Mouse (Mus musculus) frontal cortex, adult 2 months (tissue): ENCODE data around the gene Mag. TPM values are rescaled to one million over a fixed set of nuclear protein-coding genes. Genes with fewer than 3 reads are reported as not detected.
"Not testable (repeated sequence)": the region's sequence is repeated elsewhere in the genome, so short reads cannot be mapped to it uniquely, and the experiment has no call there.

Experiments used
- DNase-seq, 2 experiments: peaks; one replicate each; pipeline ENCODE4 v3.0.0; 2022; ENCODE audit warnings: low spot score in 1 of 2; ENCODE audit errors: extremely low spot score in 1 of 2
- polyA plus RNA-seq: library from polyadenylated mRNA; depleted of rRNA; stranded (reverse); fragments of >200 nt; gene quantifications from 2 replicates; pipeline ENCODE4 v1.2.3, GENCODE M21; 2012; rRNA removed

Gene Mag
- polyA plus RNA-seq, result 208 and 271 TPM in 2 replicates

DNA sequence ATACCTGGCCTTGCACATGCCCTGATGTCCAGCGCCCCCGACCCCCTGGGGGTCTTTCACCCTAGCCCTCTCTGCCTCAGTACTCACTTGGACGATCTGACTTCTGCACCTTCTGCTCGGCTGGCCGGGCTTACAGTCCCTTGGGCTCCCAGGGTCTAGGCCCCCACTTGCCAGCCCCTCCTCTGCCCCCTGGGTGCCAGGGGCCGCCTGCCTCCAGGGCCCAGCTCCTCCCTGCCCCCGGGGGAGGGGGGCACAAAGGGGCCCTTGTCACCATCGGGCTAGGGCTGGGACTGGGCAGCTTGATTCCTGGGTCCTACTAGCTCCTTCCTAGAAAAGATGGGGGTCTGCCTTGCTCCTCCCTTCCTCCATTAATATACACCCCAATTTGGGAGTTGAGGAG, at the start of gene Mag:
Gene Mag (minus strand): TSS at position 142 of the 400 bp plus-strand sequence.
- DNase-seq, result peak in 1 of 2 experiments; percentile 7

- DNase-seq, result no peak
These were observed 49.7 kb upstream of the Mag start for GRCm38 (mm10) chr7:30964366-30964765.

DNA sequence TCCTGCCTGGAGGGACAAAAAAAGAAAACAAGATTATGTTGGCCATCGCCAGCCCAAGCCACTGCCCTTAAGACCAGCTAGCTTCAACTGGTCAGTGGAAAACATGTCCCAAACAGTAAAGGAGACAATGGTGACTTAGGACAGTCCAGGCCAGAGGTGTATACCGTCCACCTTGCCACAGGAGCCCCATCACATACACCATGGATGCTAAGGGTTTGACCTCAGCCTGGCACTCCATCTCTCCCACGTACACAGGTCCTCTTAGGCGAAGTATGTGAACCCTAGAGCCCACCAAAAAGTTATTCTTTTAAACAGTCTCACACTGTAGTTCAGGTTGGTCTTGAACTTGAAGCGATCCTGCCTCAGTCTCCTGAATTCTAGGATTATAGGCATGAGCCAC, 48.2 kb upstream of the Mag start:
- no peak for DNase-seq

DNA sequence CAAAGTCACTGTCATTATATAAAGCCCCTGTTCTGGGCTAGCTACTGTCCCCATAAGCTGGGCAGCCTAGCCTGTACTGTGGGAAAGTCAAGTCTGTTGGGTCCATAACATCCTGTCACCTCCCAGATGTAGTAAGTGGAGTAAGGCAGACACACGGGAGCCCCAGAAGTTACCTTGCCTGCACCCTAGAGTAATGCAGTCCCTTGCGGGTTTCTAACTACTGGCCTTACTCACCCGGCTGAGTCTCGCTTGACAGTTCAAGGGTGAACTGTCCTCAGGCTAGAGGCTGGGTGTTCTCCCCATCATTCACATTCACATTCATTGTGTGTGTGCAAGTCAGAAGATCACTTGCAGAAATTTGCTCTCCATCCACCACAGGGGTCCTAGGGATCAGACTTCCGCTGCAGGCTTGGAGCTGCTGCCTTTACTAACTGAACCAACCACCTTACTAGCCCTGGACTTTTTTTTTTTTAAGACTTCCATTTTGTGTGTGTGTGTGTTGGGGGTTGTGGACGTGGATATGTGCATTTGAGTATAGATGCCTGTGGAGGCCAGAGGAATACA, 45.2 kb upstream of the Mag start:
- DNase-seq, result no peak

GRCm38 (mm10) chr7:30958866-30959487, 44.3 kb upstream of the Mag start:
- DNase-seq, result no peak

DNA sequence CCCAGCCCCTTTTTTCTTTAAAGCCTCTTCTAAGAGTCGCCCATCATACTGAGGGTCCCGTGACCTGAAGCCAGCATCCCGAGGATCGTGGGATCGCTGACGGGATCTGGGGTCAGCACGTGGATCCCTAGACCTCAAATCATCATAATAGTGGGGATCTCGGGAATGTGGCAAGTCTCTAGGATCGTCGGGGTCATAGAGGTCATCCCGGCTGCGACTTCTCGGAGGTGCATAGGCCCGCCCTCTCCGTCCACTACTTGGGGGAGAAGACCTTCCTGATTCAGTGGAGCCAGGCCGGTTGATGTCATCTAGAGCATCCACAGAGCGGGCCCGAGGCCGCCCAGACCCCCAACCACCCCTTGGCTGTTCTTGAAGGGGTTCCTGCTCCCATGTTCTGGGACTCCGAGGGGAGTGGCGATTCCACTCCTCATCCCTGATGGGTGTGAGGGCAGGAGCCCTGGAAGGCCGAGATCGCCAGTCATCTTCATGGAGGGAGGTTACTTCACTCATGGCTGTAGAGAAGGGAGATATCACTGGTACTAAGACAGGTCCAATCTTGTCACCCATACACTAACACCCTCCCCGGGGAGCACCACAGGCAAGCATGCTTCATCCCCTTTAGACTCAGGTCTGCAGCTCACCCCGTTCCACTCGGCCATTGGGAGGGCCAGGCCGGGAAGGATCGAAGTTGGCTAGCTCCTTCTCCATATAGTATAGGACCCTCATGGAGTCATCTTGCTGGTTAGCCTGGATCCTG, 43.6 kb upstream of the Mag start:
- no peak for DNase-seq

- DNase-seq, result peak; percentile 79 to 90
These were observed 42.7 kb upstream of the Mag start for GRCm38 (mm10) chr7:30957367-30957783.

GRCm38 (mm10) chr7:30956756-30957366, 42.2 kb upstream of the Mag start, which contains the start of gene Usf2:
TSS of gene Usf2 (minus strand) at chr7:30956803.
- peak in 1 of 2 experiments; percentile 81 for DNase-seq

DNA sequence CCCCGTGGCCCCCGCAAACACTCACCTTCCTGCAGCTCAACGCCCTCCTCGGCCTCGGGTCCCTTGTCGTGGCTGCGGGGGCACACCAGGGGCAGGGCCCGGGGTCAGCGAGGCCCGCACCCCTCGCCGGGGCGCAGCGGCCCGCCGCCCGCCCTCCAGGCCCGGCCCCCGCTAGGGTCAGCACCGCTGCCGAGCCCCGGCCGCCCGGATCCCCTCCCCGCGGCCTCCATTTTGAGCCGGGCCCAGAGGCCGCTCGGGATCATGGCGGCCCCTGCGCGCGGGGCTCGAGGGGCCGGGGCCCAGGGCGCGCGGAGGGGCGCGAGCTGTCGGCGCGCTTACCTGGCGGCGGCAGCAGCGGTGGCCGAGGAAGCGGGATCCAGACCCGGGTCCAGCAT, 41.7 kb upstream of the Mag start:
- DNase-seq, result no peak

DNA sequence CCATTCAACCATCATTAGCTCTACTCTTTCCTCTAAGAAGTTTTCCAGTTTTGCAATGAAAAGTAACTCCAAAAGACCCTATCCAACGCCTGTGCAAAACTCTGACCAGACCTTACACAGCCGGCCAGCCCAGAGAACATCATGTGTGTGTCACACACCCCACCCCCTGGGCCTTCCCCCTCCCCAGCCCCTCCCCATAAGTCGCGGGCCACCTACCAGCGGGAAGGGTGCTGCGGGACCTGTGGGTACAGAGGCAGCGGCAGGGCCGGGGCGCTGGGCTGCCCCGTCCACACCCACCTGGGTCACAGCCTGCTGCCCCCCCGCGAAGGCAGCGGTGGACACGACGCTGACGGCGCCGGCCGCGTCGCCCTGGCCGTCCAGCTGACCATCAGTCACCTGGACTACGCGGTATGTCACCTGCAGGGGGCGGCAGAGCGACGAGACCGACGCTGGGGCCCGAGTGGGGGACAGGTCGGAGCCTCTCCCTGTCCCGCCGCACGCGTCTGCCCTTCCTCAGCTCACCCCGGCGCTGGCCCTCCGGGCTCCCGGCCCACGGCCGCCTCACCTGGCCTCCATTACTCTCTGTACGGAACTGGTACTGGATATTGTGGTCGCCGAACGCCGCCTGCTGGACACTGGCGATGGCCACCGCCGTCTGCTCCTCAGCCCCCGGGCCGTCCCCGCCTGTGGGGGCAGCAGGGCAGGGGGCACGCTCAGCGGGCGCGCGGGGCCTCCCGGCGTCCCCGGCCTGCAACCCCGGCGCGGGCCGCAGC, 41.1 kb upstream of the Mag start:
- DNase-seq, result peak in 1 of 2 experiments; percentile 80

DNA sequence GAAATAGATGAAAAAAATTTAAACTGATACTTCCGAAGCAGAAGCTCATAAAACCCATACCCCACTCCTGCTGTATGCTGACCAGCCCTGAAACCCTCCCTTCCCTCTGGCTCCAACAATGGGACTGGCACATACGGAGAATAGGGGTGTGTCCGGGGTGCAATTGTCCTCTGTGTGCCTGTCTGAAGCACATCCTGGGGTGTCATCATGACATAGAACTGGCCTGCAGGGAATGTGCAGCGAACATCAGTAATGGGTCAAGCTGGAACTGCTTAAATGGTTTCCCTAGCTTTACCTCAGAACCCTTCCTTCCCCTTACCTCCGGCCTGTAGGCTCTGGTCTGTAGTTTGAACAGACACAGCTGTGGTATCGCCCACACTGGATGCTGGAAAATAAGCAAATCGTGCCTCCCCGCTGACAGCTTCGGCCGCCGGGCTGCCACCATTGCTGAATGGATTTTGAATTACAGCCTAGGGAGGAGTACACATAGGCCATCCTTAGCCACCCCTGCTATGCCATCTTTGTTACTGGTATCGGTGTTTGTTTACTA, 40.4 kb upstream of the Mag start:
- peak in 1 of 2 experiments; percentile 16 for DNase-seq

DNA sequence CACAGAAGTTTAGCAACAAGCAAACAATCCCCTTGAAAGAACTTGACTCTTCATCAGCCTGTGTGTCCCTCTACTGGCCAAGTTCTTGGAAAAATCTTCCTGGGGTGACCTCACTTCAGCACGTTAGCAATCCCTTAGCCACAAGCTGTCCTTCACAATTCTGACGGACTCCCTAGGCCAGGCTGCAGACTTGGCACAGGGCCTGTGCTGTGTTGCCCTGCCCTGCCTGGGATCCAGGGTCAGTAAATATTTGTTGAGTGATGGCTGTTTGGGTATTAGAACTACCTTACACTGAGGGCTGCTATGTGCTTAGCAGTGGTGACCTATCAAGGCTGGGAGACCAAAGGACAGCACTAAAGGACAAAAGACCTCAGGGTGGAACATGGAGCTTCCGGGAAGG, 39.4 kb upstream of the Mag start:
- DNase-seq, result no peak

- no peak for DNase-seq
These were observed 38.8 kb upstream of the Mag start for GRCm38 (mm10) chr7:30953459-30953858.

GRCm38 (mm10) chr7:30952441-30953265, 38.0 kb upstream of the Mag start:
- no peak for DNase-seq

DNA sequence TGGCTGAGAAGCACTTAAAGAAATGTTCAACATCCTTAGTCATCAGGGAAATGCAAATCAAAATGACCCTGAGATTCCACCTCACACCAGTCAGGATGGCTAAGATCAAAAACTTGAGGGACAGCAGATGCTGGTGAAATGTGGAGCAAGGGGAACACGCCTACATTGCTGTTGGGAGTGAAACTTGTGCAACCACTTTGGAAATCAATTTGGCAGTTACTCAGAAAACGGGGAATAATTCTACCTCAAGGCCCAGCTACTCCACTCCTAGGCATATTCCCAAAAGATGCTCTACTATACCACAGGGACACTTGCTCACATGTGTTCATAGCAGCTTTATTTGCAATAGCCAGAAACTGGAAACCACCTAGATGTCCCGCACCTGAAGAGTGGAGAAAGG, 35.2 kb upstream of the Mag start:
- DNase-seq, result not testable (repeated sequence)

DNA sequence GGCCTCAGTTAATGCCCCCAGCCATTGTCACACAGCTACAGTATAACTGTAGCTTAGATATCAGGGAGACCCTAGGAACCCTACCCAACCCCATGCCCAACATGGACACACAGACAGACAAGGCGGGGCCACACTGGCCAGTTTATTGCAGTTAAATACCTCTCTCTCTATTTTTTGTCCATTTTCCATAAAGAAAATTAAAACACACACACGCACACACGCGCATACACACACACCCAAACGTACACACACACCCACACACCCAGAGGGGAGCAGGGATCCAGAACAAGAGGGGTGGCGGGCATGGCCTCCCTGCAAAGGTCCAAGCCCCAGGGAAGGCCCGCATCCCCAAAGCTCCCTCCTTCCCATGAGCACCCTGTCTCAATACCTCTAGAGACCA, 31.2 kb upstream of the Mag start:
- DNase-seq, result no peak

DNA sequence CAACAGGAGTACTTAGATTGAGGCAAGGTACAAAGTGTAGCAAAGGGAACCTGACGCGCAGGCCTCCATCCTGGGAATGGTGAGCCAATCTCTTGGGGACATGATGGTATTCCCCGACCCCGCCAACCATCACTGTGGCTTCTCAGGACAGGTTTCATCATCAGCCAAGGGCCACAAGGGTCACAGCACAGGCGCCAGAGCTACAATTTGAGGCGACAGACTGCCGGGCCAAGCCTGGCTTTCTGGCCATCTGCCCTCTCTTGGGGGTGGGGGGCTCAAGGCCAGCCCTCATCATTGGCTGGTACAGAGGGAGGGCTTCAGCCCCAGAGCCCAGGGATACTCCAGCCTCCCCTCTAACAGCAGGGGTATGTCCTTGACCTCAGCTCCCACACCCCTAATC, 30.8 kb upstream of the Mag start:
- DNase-seq, result not testable (repeated sequence)

DNA sequence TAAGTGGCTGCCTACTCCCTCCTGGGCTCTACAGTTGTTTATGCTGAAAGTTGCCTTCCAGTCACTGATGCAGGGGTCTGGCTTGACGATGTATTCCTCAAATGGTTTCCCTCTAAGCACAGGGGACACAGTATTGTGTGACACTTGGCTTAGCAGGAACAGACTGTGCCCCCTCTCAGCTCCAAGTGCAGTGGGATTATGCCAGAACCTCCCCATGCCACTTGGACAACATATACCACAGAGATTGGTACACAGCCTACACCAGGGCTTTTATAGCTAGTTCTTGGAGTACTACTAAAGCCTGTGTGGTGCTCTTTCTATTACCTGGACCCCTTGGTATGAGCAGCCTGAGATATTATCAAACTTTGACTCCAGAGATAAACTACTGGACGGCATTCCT, 30.0 kb upstream of the Mag start:
- DNase-seq, result not testable (repeated sequence)

DNA sequence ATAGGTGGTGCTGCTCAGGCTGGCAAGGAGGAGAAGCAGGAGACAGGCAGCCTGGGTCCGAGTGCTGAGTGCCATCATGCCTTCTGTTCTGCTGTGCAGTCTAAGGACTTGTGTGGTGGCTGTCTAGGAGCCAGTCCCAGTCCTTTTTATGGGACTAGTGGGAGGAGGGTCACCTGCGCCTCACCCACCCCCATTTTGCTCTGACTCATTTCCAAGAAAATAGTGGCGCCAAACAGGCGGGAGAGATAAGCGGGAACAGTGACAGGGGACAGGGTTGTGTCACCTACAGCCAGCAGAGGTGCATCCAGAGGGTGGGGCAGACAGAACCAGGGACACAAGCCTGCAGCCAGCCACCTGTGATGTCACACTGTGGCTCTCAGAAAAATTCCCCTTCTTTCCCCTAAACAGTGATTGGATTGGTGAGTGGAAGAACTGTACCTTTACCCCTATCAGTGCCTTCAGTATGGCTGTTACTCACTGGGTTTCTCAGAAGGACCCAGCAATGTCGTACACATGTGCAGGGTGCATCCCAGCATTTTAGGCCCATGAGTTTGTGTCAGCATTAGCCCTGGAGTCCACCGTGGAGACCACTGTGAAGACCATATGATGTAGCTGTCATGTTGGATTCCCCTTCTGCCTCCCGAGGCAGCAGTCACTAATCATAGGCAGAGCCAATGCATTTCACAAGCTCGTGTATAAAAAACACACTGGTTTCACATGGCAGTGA, 29.4 kb upstream of the Mag start, which contains the start of gene Hamp:
Gene Hamp (minus strand): TSS at position 124 of the 727 bp plus-strand sequence.
- no peak for DNase-seq
